Mouse (Mus musculus) liver, embryonic 14.5 days (tissue): Measurements from ENCODE around the gene Rtn2.

ENCODE experiments used
- CTCF ChIP-seq: IDR thresholded peaks from 2 replicates; pipeline ENCODE4 v1.5.1; 2016; ENCODE audit warnings: antibody characterized with exemption, low read depth, control low read depth
- EP300 ChIP-seq: IDR thresholded peaks from 2 replicates; pipeline ENCODE4 v1.6.1; 2016; ENCODE audit warnings: antibody characterized with exemption, low read depth

DNA sequence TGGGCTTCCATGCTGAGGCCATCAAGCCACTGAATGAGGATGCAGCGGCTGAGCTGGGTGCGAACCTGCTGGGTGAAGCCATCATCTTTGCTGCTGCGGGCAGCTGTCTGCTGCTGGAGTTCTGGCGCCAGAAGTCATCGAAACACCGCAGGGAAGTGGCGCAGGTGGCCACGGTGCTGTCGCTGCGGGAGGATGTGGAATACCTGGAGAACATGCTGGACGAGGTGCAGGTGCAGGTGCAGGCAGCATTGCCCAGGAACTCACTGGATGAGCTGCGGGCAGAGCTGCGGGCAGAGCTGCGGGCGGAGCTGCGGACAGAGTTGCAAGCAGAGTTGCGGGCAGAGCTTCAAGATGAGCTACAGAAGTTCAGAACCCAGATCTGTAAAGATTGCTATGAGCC, 27.0 kb upstream of the Rtn2 start:
- TF ChIP-seq CTCF, result no peak
- TF ChIP-seq EP300, result no peak
